Mouse (Mus musculus) kidney, postnatal 0 days (tissue): Measurements from ENCODE around the gene Pstpip1. TPM values are rescaled to one million over a fixed set of nuclear protein-coding genes. Genes with fewer than 3 reads are reported as not detected.

Experiments
- ATAC-seq: fragments of 200-750 bp; cut with Nextera tagmentation; replicated peaks from 2 replicates; pipeline ENCODE4 v1.8.0; 2017; ENCODE audit warnings: low read depth, moderate number of reproducible peaks, moderate TSS enrichment, moderate library complexity; ENCODE audit not compliant: low FRiP score
- DNase-seq: peaks from one replicate; pipeline ENCODE4 v3.0.0-alpha.2; 2016; ENCODE audit warnings: low spot score
- H3K27ac ChIP-seq: fragments of 300-500 bp; sonication (generic); 2 replicates; pipeline ENCODE4 v1.5.1; 2014; ENCODE audit warnings: mild to moderate bottlenecking
- H3K27me3 ChIP-seq: fragments of 300-500 bp; sonication (generic); 2 replicates; pipeline ENCODE4 v1.6.1; 2014; ENCODE audit warnings: low read length, mixed read lengths; ENCODE audit not compliant: insufficient read depth
- H3K36me3 ChIP-seq: fragments of 300-500 bp; sonication (generic); 2 replicates; pipeline ENCODE4 v1.6.1; 2014; ENCODE audit warnings: low read length, mixed read lengths; ENCODE audit not compliant: insufficient read depth
- H3K4me1 ChIP-seq: fragments of 300-500 bp; sonication (generic); replicated peaks from 2 replicates; pipeline ENCODE4 v1.6.1; 2014; ENCODE audit warnings: antibody characterized with exemption, low read length, mixed read lengths; ENCODE audit not compliant: insufficient read depth
- H3K4me2 ChIP-seq: fragments of 300-500 bp; sonication (generic); 2 replicates; pipeline ENCODE4 v1.6.1; 2014; ENCODE audit warnings: mild to moderate bottlenecking, low read length, moderate library complexity, mixed read lengths
- H3K4me3 ChIP-seq: fragments of 300-500 bp; sonication (generic); replicated peaks from 2 replicates; pipeline ENCODE4 v1.5.1; 2014; ENCODE audit warnings: low read depth, low read length
- H3K9ac ChIP-seq: fragments of 300-500 bp; sonication (generic); 2 replicates; pipeline ENCODE4 v1.6.1; 2014; ENCODE audit warnings: low read depth, low read length
- H3K9me3 ChIP-seq: fragments of 300-500 bp; sonication (generic); replicated peaks from 2 replicates; pipeline ENCODE4 v1.6.1; 2016; ENCODE audit warnings: low read length, inconsistent platforms, mixed read lengths
- CTCF ChIP-seq: IDR thresholded peaks from 2 replicates; pipeline ENCODE4 v1.5.1; 2016; ENCODE audit warnings: antibody characterized with exemption, low read depth, mild to moderate bottlenecking, moderate library complexity
- WGBS: fragments of 180-500 bp; shearing (Covaris S2); extraction: QIAGEN DNeasy Blood & Tissue Kit; methylation state at CpG from one replicate; pipeline ENCODE4 v1.1.7; 2014; 5-methylcytosine and 5-hydroxymethylcytosine counted together
- polyA plus RNA-seq: library from polyadenylated mRNA; unstranded; fragments of >200 nt; fragmentation: Nextera tagmentation; extraction: Ambion mirVana; gene quantifications from 2 replicates; pipeline ENCODE4 v1.2.1, GENCODE M21; 2015

Gene Pstpip1
- polyA plus RNA-seq, 1 experiment from 2014 or later, result 1.3 TPM

- no peaks in the 10 kb centered on the region for H3K9me3 ChIP-seq
- ATAC-seq, result no peak
- H3K4me3 ChIP-seq, result no peak overlapping the region
- 83% methylated on average over 5 of the region's 5 CpGs for WGBS
- H3K36me3 ChIP-seq, result no peaks in the 10 kb centered on the region
- H3K4me2 ChIP-seq, result no peak overlapping the region
- DNase-seq, result no peak
- H3K27me3 ChIP-seq, result no peaks in the 10 kb centered on the region
- no peak for TF ChIP-seq CTCF
- no peak overlapping the region for H3K27ac ChIP-seq
- no peak overlapping the region for H3K9ac ChIP-seq
- H3K4me1 ChIP-seq, result no peaks in the 10 kb centered on the region
Observed at GRCm38 (mm10) chr9:56118091-56118490, 28.3 kb downstream of the Pstpip1 start.

- no peaks in the 10 kb centered on the region for H3K9me3 ChIP-seq
- ATAC-seq (0 out of 2 replicates have a peak, but pooled peaks have one; percentile 4), DNase-seq (peak; percentile 91)
- peak; percentile 99 for TF ChIP-seq CTCF
- H3K27ac ChIP-seq, result no peak overlapping the region
- no peaks in the 10 kb centered on the region for H3K4me1 ChIP-seq
- WGBS, result 1% methylated on average over 14 of the region's 14 CpGs
- peak overlapping the region; percentile 68 for H3K4me2 ChIP-seq
- no peaks in the 10 kb centered on the region for H3K36me3 ChIP-seq
- peak overlapping the region; percentile 22 for H3K4me3 ChIP-seq
- peak overlapping the region; percentile 14; the same call in 1 of the 2 replicates for H3K9ac ChIP-seq
- no peaks in the 10 kb centered on the region for H3K27me3 ChIP-seq
Observed at GRCm38 (mm10) chr9:56118582-56118981, 28.8 kb downstream of the Pstpip1 start.

GRCm38 (mm10) chr9:56119651-56120050, 29.9 kb downstream of the Pstpip1 start:
- Histone ChIP-seq H3K36me3 (no peaks in the 10 kb centered on the region), H3K4me3 (no peak overlapping the region), H3K27me3 (no peaks in the 10 kb centered on the region), H3K27ac (no peak overlapping the region), H3K4me1 (no peaks in the 10 kb centered on the region), H3K4me2 (no peak overlapping the region), H3K9me3 (no peaks in the 10 kb centered on the region), H3K9ac (no peak overlapping the region)
- ATAC-seq, result no peak
- 71% methylated on average over 2 of the region's 2 CpGs for WGBS
- no peak for DNase-seq
- peak; percentile 13; the same call in 1 of the 2 replicates for TF ChIP-seq CTCF

- 16% methylated on average over 7 of the region's 7 CpGs for WGBS
- H3K9me3 ChIP-seq, result no peaks in the 10 kb centered on the region
- peak; percentile 71 for DNase-seq
- no peak overlapping the region for H3K27ac ChIP-seq
- no peak overlapping the region for H3K4me2 ChIP-seq
- peak; percentile 41; the same call in 1 of the 2 replicates for ATAC-seq
- peak; percentile 74 for TF ChIP-seq CTCF
- H3K4me1 ChIP-seq, result no peaks in the 10 kb centered on the region
- H3K9ac ChIP-seq, result no peak overlapping the region
- no peaks in the 10 kb centered on the region for H3K36me3 ChIP-seq
- H3K27me3 ChIP-seq, result no peaks in the 10 kb centered on the region
- no peak overlapping the region for H3K4me3 ChIP-seq
Observed at GRCm38 (mm10) chr9:56121097-56121496, 31.3 kb downstream of the Pstpip1 start.

GRCm38 (mm10) chr9:56122973-56123372, 33.2 kb downstream of the Pstpip1 start:
- DNase-seq (peak; percentile 68), ATAC-seq (no peak; the same call in 1 of the 2 replicates)

GRCm38 (mm10) chr9:56123613-56124012, 33.9 kb downstream of the Pstpip1 start:
- no peak for TF ChIP-seq CTCF
- H3K27ac ChIP-seq, result no peak overlapping the region
- no peak overlapping the region for H3K9ac ChIP-seq
- H3K9me3 ChIP-seq, result no peaks in the 10 kb centered on the region
- 65% methylated on average over 7 of the region's 7 CpGs for WGBS
- H3K4me3 ChIP-seq, result no peak overlapping the region
- no peak overlapping the region for H3K4me2 ChIP-seq
- no peak for ATAC-seq
- H3K27me3 ChIP-seq, result no peaks in the 10 kb centered on the region
- 0 out of 2 replicates have a peak, but pooled peaks cover 4% of the 10 kb centered on the region for H3K36me3 ChIP-seq
- no peaks in the 10 kb centered on the region for H3K4me1 ChIP-seq
- no peak for DNase-seq

More at GRCm38 (mm10) chr9:56122973-56123372, 33.2 kb downstream of the Pstpip1 start:
- Histone ChIP-seq H3K9ac (no peak overlapping the region), H3K9me3 (no peaks in the 10 kb centered on the region), H3K4me2 (no peak overlapping the region), H3K27ac (no peak overlapping the region), H3K4me1 (no peaks in the 10 kb centered on the region), H3K4me3 (no peak overlapping the region), H3K27me3 (no peaks in the 10 kb centered on the region), H3K36me3 (no peaks in the 10 kb centered on the region)
- no peak for TF ChIP-seq CTCF
- 29% methylated on average over 8 of the region's 8 CpGs for WGBS

GRCm38 (mm10) chr9:56124561-56124960, 34.8 kb downstream of the Pstpip1 start:
- no peaks in the 10 kb centered on the region for H3K4me1 ChIP-seq
- no peak for ATAC-seq
- no peak overlapping the region for H3K27ac ChIP-seq
- no peak for TF ChIP-seq CTCF
- no peak for DNase-seq
- no peaks in the 10 kb centered on the region for H3K27me3 ChIP-seq
- no peak overlapping the region for H3K9ac ChIP-seq
- 20% methylated on average over 9 of the region's 11 CpGs for WGBS
- 0 out of 2 replicates have a peak, but pooled peaks cover 5% of the 10 kb centered on the region for H3K36me3 ChIP-seq
- no peak overlapping the region for H3K4me3 ChIP-seq
- no peaks in the 10 kb centered on the region for H3K9me3 ChIP-seq
- H3K4me2 ChIP-seq, result no peak overlapping the region
